Mouse (Mus musculus): ENCODE results near the gene Psmd5.

Gene Psmd5

GRCm38 (mm10) chr2:34874816-34875345, at the start of gene Psmd5:
Psmd5 (minus strand) TSS chr2:34874968.
- no peak for DNase-seq (ENCODE audit: inconsistent age in 2 of 2, low spot score in 1 of 2)

DNA sequence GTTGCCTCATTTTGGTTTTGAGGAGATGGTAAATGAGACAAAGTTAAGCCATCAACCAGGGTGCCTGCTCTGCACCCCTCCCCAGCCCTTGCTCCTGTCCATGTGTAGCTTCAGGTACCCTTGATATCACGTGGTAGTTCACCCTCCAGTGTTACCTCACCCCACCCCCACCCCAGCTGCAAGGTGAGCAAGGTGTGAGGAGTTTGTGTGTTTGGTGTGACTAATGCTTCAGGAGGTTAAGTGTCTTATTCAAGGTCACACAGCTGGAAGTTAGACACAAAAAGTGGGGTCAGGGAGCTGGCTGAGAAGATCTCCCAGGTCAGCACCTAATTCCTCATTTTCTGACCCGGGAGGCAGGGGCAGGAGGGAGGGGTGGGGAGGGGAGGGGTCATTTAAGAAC, 48.0 kb upstream of the Psmd5 start:
- no peak for DNase-seq (ENCODE audit: inconsistent age in 2 of 2, low spot score in 1 of 2)

GRCm38 (mm10) chr2:34920144-34920543, 45.4 kb upstream of the Psmd5 start:
- DNase-seq (ENCODE audit: inconsistent age in 2 of 2, low spot score in 1 of 2), result no peak

- no peak for DNase-seq (ENCODE audit: inconsistent age in 2 of 2, low spot score in 1 of 2)
Measured at GRCm38 (mm10) chr2:34915103-34915502, 40.3 kb upstream of the Psmd5 start.

GRCm38 (mm10) chr2:34914823-34915082, 40.0 kb upstream of the Psmd5 start:
- DNase-seq (ENCODE audit: inconsistent age in 2 of 2, low spot score in 1 of 2), result no peak

DNA sequence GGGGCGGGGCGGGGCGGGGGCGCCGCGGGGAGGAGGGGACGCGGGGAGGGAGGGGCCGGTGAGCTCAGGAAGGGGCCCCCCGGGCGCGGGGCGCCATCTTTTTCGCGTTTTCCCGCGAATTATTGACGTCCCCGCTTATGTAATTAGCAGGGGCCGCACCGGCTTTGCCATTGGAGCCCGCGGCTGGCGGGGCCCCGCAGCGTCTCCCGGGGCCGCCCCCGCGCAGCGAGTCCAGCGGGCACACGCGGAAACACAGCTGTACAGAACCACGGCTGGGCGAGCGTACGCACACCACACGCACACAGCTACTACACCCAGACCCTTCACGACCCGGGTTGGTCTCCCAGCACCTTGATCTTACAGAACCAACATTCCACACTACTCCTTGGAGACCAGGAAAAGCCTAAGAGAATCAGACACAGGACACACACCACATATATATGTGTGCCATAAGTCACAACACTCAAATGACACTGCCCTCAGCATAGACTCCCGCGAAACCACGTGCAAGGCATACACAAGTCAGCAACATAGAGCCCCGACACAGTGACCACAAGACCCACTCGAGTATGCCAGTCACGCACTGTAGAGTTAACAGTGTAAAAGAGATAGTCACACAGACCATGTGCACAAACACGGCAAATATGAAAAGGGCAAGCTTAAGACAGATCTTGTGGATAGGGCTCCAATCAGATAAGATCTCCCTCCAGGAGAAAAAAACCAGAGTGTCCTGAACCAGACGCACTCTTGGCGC, 39.5 kb upstream of the Psmd5 start:
- DNase-seq (ENCODE audit: inconsistent age in 2 of 2, low spot score in 1 of 2), result peak; percentile 62 to 80

- peak; percentile 55 to 81 for DNase-seq (ENCODE audit: inconsistent age in 2 of 2, low spot score in 1 of 2)
Measured at GRCm38 (mm10) chr2:34913218-34914068, 38.7 kb upstream of the Psmd5 start, which contains the start of gene Phf19. Phf19 (minus strand) TSS chr2:34914026.

GRCm38 (mm10) chr2:34912613-34913012, 37.8 kb upstream of the Psmd5 start:
- no peak for DNase-seq (ENCODE audit: inconsistent age in 2 of 2, low spot score in 1 of 2)

- no peak for DNase-seq (ENCODE audit: inconsistent age in 2 of 2, low spot score in 1 of 2)
Measured at GRCm38 (mm10) chr2:34911871-34912270, 37.1 kb upstream of the Psmd5 start.

DNA sequence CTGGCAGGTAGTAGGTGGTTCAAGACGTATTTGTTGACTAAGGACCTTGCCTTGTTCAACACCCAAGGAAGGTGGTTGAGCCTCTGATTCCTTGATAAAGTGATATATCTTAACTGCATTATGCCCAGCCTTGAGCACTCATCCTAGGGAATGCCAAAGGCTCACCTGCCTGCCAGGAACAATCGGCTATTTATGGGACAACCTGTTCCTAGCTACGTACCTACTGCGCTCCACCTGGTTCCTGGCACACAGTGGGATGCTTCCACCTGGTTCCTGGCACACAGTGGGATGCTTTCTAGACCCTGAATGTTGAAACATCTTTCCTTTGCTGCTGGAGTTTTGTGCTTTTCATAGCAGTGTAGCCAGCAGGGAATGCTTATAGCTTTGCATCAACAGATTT, 35.0 kb upstream of the Psmd5 start:
- DNase-seq (ENCODE audit: inconsistent age in 2 of 2, low spot score in 1 of 2), result no peak

DNA sequence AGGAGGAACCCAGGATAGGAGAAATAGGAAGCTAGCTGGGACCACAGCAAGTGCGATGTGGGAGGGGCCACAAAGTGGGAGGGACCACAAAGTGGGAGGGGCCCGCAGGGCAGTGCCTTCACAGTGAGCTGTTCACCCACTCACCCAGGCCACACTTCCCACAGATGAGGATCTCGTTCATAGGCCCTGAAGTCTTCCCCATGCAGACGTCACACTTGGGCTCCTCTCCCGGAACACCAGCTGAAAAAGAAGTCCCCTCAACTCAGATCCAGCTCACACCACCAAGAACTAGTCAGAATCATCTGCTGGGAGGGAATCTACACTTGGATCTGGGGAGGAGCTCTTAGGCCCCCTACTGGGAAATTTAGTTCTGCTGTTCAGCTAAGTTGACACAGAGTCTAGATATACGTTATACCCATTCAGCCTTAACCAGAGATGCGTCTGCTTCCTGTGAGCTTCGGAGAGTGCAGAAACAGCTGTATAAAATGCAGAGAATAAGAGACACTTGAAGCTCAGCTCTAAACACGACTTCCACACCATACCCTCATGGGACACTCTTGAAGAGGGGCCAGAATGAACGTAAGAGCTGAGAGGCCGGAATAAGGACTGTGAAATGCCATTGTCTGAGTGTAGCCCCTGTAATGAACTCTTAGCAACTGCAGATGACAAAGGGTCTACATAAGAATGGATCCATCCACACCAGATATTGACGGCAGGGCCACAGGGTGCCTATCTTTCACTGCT, 32.3 kb upstream of the Psmd5 start:
- peak; percentile 58 to 77 for DNase-seq (ENCODE audit: inconsistent age in 2 of 2, low spot score in 1 of 2)

GRCm38 (mm10) chr2:34906426-34906825, 31.7 kb upstream of the Psmd5 start:
- peak in 1 of 2 experiments; percentile 33 for DNase-seq (ENCODE audit: inconsistent age in 2 of 2, low spot score in 1 of 2)

DNA sequence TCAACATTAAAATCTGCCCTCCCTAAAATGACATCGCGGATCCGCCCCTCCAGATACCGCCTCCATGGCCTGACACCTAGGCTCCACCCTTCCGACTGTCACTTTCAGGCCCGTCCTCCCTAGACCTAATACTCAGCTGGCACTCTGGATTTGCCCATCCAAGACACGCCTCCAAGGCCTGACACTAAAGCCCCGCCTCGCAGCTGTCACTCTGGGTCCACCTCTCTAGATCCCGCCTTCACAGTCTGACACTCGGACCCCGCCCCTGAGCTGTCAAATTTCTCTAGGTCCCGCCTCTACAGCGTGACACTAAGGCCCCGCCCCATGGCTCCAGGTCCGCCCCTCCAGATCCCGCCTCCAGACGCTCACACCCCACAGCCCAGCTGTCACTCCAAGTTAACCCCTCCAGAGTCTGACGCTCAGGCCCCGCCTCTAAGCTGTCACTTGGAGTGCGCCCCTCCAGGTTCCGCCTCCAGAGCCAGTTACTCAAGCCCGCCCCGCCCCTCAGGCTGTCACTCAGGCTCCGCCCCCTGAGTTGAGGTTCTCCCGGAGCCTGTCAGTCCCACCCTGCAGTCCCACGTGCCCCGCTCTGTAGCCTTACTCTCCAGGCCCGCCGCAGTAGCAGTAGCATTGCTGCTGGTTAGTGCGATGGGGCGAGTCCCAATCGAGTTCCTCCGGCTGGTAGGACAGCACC, 30.2 kb upstream of the Psmd5 start:
- DNase-seq (ENCODE audit: inconsistent age in 2 of 2, low spot score in 1 of 2), result peak; percentile 99 to 100

DNA sequence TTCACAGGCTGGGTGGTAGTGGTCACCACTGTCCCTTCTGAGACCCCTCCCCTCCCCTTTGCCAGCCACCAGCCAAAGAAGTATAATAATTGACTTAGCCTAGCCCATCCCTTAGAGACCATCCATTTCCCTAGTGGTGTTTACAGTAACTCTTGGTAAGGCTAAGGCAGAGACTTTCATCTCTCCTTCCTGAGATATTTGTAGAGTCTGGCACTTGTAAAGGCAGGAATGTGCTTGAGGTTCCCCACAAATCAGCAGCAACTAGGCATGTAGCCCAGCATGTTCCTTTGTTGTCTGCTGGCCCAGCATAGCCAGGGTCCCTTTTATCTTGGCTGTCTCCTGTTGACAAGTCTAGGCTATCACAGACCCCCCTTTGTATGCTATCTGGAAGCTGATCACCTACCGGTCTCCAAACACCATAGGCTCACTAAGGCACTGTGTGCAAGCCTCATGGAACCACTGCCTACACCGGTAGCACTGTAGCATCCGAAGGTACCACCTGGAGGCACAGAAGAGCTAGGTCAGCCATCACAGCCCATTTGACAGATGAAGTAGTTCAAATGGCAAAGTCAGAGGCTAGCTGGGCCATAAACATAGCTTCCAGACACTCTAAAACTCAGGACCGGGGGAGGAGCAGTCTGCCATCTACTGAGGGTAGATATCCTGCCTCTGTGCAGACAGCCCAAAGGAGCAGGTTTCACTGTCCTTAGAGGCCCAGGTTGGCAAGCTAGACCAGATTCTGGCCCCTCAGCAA, 29.1 kb upstream of the Psmd5 start:
- DNase-seq (ENCODE audit: inconsistent age in 2 of 2, low spot score in 1 of 2), result peak; percentile 37 to 61

DNA sequence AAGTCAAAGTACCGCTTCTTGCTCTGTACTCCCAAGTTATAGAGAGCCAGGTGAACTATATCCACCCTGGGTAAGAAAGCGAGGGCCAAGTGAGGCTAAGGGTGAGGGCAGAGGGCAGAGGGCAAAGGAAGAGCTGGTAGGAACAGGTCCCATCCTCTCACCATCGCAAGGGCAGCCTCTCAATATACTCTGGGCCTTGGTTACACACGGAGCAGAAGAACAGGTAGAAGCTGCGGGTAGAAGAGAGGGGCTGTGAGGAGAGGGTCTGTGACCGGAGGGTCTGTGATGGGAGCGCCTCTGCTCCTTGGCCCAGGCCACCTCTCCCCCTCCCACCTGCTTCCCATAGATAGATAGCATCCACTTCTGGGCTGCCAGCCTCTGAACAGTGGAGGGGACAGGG, 28.4 kb upstream of the Psmd5 start:
- peak in 1 of 2 experiments; percentile 15 for DNase-seq (ENCODE audit: inconsistent age in 2 of 2, low spot score in 1 of 2)

- peak; percentile 20 to 47 for DNase-seq (ENCODE audit: inconsistent age in 2 of 2, low spot score in 1 of 2)
Measured at GRCm38 (mm10) chr2:34902731-34903130, 28.0 kb upstream of the Psmd5 start.

GRCm38 (mm10) chr2:34901726-34902125, 27.0 kb upstream of the Psmd5 start:
- no peak for DNase-seq (ENCODE audit: inconsistent age in 2 of 2, low spot score in 1 of 2)

GRCm38 (mm10) chr2:34900412-34900811, 25.6 kb upstream of the Psmd5 start:
- DNase-seq (ENCODE audit: inconsistent age in 2 of 2, low spot score in 1 of 2), result peak in 1 of 2 experiments; percentile 73

- DNase-seq (ENCODE audit: inconsistent age in 2 of 2, low spot score in 1 of 2), result peak in 1 of 2 experiments; percentile 31
Measured at GRCm38 (mm10) chr2:34899682-34900081, 24.9 kb upstream of the Psmd5 start.

GRCm38 (mm10) chr2:34897820-34898219, 23.1 kb upstream of the Psmd5 start:
- DNase-seq (ENCODE audit: inconsistent age in 2 of 2, low spot score in 1 of 2), result peak; percentile 35 to 68
